Mouse (Mus musculus) heart, adult 2 months (tissue): ENCODE measurements at regions not wholly inside any gene's neighbourhood (a gene's known extent, or its start where the extent isn't known, plus 50 kb on each side); places are given as distances from the start of the nearest gene placed in this dataset.

ENCODE experiments used
- CTCF ChIP-seq: fragments of 200-600 bp; IDR thresholded peaks from 2 replicates; pipeline ENCODE4 v1.8.1; 2022; ENCODE audit warnings: antibody characterized with exemption, mild to moderate bottlenecking, moderate library complexity
- EP300 ChIP-seq: fragments of 200-500 bp; IDR thresholded peaks from 2 replicates; pipeline ENCODE4 v1.6.1; 2011; ENCODE audit warnings: low read depth, low read length, control low read depth; ENCODE audit not compliant: insufficient read depth
- POLR2A ChIP-seq: fragments of 200-500 bp; IDR thresholded peaks from 2 replicates; pipeline ENCODE4 v1.6.1; 2011; ENCODE audit warnings: mild to moderate bottlenecking, low read depth, low read length, control low read depth; ENCODE audit not compliant: insufficient read depth

DNA sequence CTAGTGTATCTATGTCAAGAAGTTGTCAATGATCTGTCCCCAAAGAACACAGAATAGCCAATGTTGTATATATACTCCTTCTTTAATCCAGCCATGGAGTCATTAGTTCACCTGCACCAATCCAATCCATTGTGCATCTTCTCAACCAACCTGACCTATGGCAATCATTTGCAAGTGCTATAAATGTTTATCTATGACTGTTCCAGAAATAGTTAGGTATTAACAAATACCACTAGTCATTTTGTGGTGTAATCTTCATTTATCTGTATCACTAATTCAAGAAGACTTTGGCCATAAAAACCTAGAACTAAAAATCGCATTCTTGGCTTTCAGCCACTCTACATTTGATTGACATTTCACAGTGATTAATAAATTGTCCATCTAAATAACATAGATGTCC lies 430.6 kb upstream of the Ubash3b start:
- TF ChIP-seq CTCF (no peak), EP300 (no peak), POLR2A (no peak)
